Mouse (Mus musculus): Measurements from ENCODE around the gene Emc10.

DNA sequence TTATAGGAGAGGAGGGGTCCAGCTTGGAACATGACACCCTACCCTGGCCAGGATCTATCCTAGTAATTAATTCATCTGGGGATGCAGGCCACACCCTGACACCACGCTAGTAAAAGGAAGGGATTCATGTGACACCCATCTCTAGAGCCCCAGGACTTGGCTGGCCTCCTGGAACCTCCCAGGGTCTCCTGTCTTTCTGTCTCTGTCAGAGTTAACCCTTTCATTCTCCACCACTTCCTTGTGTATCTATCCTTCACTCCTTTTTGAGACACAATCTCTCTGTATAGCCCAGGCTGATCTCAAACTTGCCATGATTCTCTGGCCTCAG lies 23.8 kb downstream of the Emc10 start:
- TF ChIP-seq POLR2A (IDR thresholded peaks at IDR 0.05; ENCODE audit: low read depth, low read length) (no peak), CTCF (conservative IDR thresholded peaks at IDR 0.05; ENCODE audit: insufficient read depth, insufficient read length, low read depth, low read length) (no peak)
